Mouse (Mus musculus) cerebellum, adult 2 months (tissue): Measurements from ENCODE around the gene Shcbp1l. TPM values are rescaled to one million over a fixed set of nuclear protein-coding genes. Genes with fewer than 3 reads are reported as not detected.

Experiments used
- DNase-seq, 2 experiments: peaks; one replicate each; pipeline ENCODE4 v3.0.0; 2021
- H3K27ac ChIP-seq: fragments of 200-500 bp; 2 replicates; pipeline ENCODE4 v1.5.1; 2012; ENCODE audit warnings: low read length, control low read depth, inconsistent platforms; ENCODE audit not compliant: insufficient read depth
- H3K27me3 ChIP-seq: fragments of 200-500 bp; 2 replicates; pipeline ENCODE4 v1.6.1; 2012; ENCODE audit warnings: inconsistent platforms, mild to moderate bottlenecking, low read length, moderate library complexity; ENCODE audit not compliant: control insufficient read depth, insufficient read depth
- H3K4me1 ChIP-seq: fragments of 200-500 bp; 2 replicates; pipeline ENCODE4 v1.6.1; 2011; ENCODE audit warnings: low read length; ENCODE audit not compliant: control insufficient read depth, insufficient read depth
- H3K4me3 ChIP-seq: fragments of 200-500 bp; replicated peaks from 2 replicates; pipeline ENCODE3; 2011; ENCODE audit warnings: mild to moderate bottlenecking, low read depth, low read length, control low read depth; ENCODE audit not compliant: insufficient read depth
- CTCF ChIP-seq: fragments of 200-500 bp; IDR thresholded peaks from 2 replicates; pipeline ENCODE4 v1.5.1; 2011; ENCODE audit warnings: low read depth, mild to moderate bottlenecking, control low read depth, low read length, moderate library complexity, borderline replicate concordance; ENCODE audit not compliant: insufficient read depth
- POLR2A ChIP-seq: fragments of 200-500 bp; IDR thresholded peaks from 2 replicates; pipeline ENCODE4 v1.6.1; 2011; ENCODE audit warnings: low read length, control low read depth, borderline replicate concordance; ENCODE audit not compliant: insufficient read depth
- WGBS: fragments of 180-500 bp; shearing (Covaris S2); methylation state at CpG from one replicate; pipeline ENCODE4 v1.1.7; 2018; 5-methylcytosine and 5-hydroxymethylcytosine counted together
- polyA plus RNA-seq: library from polyadenylated mRNA; depleted of rRNA; stranded (reverse); fragments of >200 nt; gene quantifications from 2 replicates; pipeline ENCODE4 v1.2.3, GENCODE M21; 2012

The Shcbp1l gene
- polyA plus RNA-seq, 1 experiment = 7.0 TPM

DNA sequence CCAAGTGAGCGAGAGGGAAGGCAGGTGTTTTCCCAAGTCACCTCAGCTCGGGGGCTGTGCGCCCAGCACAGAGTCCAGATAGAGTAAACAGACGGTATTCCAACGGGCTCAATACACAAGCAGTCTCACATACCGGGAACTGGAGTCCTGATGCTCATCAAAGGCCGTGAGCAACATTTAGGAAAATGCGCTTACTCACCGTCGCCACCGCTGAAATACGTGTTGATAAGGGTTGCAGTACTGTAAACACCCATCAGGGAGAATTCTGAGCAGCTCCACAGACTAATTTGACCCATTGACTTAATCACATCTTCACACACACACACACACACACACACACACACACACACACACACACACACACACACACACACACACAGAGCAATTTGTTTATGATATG, 691 bp upstream of the Shcbp1l start:
- Histone ChIP-seq H3K27ac (peak overlapping the region; percentile 26; the same call in 1 of the 2 replicates), H3K4me1 (no peaks in the 10 kb centered on the region), H3K4me3 (peak overlapping the region; percentile 59), H3K27me3 (no peaks in the 10 kb centered on the region)
- DNase-seq = peak; percentile 13 to 27
- TF ChIP-seq CTCF (no peak), POLR2A (no peak)
- 44% methylated on average over 12 of the region's 12 CpGs for WGBS

DNA sequence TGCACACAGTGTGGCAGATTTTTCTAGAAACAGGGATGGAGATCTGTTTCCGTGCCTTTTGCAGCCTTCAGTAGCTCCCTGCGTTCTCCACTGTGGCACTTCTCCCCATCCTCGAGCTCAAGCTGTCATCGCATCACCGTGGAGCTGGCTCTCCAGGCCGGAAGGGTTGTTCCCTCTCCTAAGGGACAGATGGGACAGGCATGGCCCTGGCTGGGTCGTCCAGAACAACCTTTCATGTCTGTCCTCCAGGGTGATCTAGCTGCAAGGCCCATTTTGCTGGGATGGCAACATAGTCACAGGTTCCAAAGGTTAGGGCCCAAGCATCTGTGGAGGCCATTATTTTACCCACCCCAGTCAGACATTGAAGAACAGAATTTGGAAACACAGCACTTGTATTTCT, 6.2 kb downstream of the Shcbp1l start:
- DNase-seq = no peak
- TF ChIP-seq POLR2A = no peak
- TF ChIP-seq CTCF = no peak
- H3K27ac ChIP-seq = no peak overlapping the region
- H3K27me3 ChIP-seq = no peaks in the 10 kb centered on the region
- no peaks in the 10 kb centered on the region for H3K4me1 ChIP-seq
- WGBS = 17% methylated on average over 7 of the region's 7 CpGs
- H3K4me3 ChIP-seq = no peak overlapping the region

DNA sequence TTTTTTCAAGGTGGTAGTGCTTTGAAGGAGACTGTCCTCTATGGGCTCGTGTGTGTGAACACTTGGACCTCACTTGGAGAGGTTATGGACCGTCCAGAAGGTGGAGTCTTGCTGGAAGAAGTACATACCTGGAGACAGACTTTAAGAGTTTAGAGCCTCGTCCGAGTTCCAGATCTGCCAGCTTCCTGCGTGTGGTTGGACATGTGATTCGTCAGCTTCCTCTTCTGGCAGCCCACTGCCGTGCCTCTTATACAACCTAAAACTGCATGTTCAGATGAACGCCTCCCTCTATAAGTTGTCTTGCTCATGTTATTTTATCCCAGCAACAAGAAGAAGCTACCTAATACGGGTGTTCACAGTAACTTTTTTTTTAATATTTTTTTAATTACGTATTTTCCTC, 6.7 kb downstream of the Shcbp1l start:
- Histone ChIP-seq H3K27ac (no peak overlapping the region), H3K27me3 (no peaks in the 10 kb centered on the region), H3K4me1 (no peaks in the 10 kb centered on the region), H3K4me3 (no peak overlapping the region)
- 90% methylated on average over 10 of the region's 10 CpGs for WGBS
- DNase-seq = no peak
- TF ChIP-seq CTCF = no peak
- no peak for TF ChIP-seq POLR2A

DNA sequence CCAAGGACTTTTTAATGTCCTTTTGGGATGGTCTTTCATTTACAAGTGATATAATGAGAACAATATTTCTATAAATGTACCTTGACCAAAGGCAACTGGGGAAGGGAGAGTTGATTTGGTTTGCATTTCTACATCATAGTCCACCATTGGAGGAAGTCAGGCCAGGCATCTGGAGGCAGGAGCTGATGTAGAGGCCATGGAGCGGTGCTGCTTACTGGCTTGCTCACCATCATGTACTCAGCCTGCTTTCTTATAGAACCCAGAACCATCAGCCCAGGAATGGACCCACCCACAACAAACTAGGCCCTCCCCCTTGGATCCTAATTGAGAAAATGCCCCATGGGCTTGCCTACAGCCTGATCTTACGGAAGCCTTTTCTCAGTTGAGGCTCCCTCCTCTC, 7.4 kb downstream of the Shcbp1l start:
- 100% methylated on average over 2 of the region's 2 CpGs for WGBS
- no peaks in the 10 kb centered on the region for H3K4me1 ChIP-seq
- TF ChIP-seq POLR2A (no peak), CTCF (no peak)
- H3K27me3 ChIP-seq = no peaks in the 10 kb centered on the region
- H3K27ac ChIP-seq = no peak overlapping the region
- no peak overlapping the region for H3K4me3 ChIP-seq
- DNase-seq = no peak

DNA sequence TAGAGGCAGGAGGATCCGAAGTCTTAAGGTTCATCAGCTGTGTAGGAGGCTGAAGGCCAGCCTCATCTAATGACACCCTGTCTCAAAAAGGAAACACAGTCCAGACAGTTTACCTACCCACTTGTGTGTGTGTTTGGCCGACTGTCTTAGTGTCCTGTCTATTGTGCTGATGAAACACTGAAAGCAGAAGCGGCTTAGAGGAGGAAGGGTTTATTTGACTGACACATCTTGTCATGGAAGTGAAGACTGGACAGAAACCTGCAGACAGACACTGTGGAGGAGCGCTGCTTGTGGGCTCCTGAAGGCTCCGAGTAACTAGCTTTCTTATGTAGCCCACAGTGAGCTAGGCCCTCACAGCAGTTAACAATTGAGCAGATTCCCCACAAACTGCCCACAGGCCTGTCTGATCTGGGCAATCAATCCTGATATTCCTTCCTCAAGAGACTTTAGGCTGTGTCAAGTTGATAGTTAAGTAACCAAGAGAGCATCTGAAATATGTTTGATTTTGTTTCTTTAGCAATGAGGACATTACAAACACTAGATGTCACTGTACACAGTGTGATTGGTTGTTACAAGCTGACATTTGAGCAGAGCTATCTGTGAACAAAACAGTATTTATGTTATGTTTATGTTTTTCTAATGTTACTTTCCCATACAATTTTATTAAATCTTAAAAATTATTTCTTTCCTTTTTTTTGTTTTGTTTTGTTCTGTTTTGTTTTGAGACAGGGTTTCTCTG, 9.1 kb downstream of the Shcbp1l start:
- TF ChIP-seq POLR2A = no peak
- TF ChIP-seq CTCF = no peak
- Histone ChIP-seq H3K4me3 (no peak overlapping the region), H3K4me1 (no peaks in the 10 kb centered on the region), H3K27me3 (no peaks in the 10 kb centered on the region), H3K27ac (no peak overlapping the region)
- DNase-seq = no peak
- WGBS = 91% methylated on average over 5 of the region's 5 CpGs

DNA sequence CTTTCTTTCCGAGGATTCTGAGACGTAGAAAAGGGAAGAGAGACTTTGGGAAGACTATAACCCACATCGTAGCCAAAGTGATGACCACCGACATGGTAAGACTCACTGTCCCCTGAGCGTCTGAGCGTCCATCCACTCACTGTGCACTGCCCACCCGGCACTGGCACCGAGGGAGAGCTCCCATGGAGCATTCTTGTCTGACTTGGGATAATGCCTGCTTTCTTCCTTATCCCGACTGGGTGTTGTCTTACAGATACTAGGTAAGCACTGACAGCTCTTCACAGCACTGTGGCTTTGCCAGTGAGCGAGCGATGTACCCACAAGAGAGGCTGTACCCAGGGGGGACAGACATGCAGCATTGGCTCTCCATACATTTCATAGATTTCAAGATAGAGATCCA, 12.6 kb downstream of the Shcbp1l start:
- no peak for DNase-seq
- Histone ChIP-seq H3K4me3 (no peak overlapping the region), H3K27ac (no peak overlapping the region), H3K27me3 (no peaks in the 10 kb centered on the region), H3K4me1 (no peaks in the 10 kb centered on the region)
- TF ChIP-seq POLR2A = no peak
- TF ChIP-seq CTCF = no peak
- WGBS = 83% methylated on average over 11 of the region's 11 CpGs

DNA sequence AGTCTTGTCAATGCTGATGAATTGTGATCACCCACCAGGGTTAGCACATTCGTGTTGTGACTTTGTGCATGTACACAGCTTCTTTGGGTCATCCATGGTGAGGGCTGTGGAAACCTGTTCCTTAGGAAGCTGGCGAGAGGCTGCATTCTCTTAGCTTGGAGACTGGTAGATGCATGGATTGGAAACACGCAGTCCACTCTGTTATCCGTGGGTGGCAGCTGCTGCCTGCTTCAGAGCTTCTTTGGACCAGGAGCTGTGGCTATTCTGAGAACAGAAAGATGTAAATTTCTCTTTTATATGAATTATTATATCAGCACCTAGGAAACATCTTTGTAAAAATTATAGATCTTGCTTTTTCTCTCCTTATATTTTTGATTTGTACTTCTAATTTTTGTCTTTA, 15.8 kb downstream of the Shcbp1l start:
- Histone ChIP-seq H3K4me3 (no peak overlapping the region), H3K27me3 (no peaks in the 10 kb centered on the region), H3K27ac (no peak overlapping the region), H3K4me1 (no peaks in the 10 kb centered on the region)
- 85% methylated on average over 4 of the region's 4 CpGs for WGBS
- TF ChIP-seq POLR2A = no peak
- no peak for TF ChIP-seq CTCF
- no peak for DNase-seq

DNA sequence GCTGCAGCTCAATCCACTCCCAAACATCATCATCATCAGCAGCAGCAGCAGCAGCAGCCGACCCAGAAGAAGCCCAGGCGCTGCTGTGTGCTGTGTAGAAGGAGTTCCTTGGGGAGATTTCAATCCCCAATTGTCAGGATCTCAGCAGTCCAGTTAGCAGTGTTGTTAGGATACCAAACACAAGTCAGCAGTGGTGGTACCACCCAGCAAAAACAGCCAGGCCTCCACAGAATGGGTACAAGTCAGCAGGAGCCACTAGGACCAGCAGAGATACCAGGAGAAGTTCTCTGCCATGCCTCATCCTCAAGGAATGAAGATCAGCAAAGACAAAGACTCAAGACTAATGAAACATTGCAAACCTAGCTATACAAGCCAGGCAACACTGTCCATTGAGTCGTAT, 16.7 kb downstream of the Shcbp1l start:
- H3K4me3 ChIP-seq = no peak overlapping the region
- H3K4me1 ChIP-seq = no peaks in the 10 kb centered on the region
- TF ChIP-seq POLR2A = no peak
- no peak for TF ChIP-seq CTCF
- 84% methylated on average over 3 of the region's 3 CpGs for WGBS
- H3K27ac ChIP-seq = no peak overlapping the region
- no peak for DNase-seq
- H3K27me3 ChIP-seq = no peaks in the 10 kb centered on the region
